Mouse (Mus musculus): ENCODE results near the gene Tmem206. TPM values are rescaled to one million over a fixed set of nuclear protein-coding genes. Genes with fewer than 3 reads are reported as not detected.

Gene Tmem206
- polyA plus RNA-seq, 1 experiment = 8.3 TPM

GRCm38 (mm10) chr1:191288762-191289161 is 37.0 kb upstream of the Tmem206 start:
- Histone ChIP-seq H3K27ac (ENCODE audit: control insufficient read depth, insufficient read depth, low read depth, low read length, poor library complexity) (no peak overlapping the region), H3K4me1 (ENCODE audit: control insufficient read depth, insufficient read depth, low read length) (no peaks in the 10 kb centered on the region), H3K4me3 (replicated peaks; ENCODE audit: control insufficient read depth, low read depth, low read length) (no peak overlapping the region)
- WGBS = 53% methylated on average over 8 of the region's 8 CpGs
- TF ChIP-seq CTCF (IDR thresholded peaks at IDR 0.05; ENCODE audit: control insufficient read depth, insufficient read depth, low read length) (peak; percentile 72), POLR2A (IDR thresholded peaks at IDR 0.05; ENCODE audit: borderline replicate concordance, control insufficient read depth, low read depth, low read length) (no peak)

GRCm38 (mm10) chr1:191292348-191292747 is 33.4 kb upstream of the Tmem206 start:
- WGBS = 72% methylated on average over 5 of the region's 5 CpGs

GRCm38 (mm10) chr1:191293051-191293450 is 32.7 kb upstream of the Tmem206 start:
- H3K4me1 ChIP-seq (ENCODE audit: control insufficient read depth, insufficient read depth, low read length) = no peaks in the 10 kb centered on the region
- H3K4me3 ChIP-seq (replicated peaks; ENCODE audit: control insufficient read depth, low read depth, low read length) = no peak overlapping the region
- no peak overlapping the region for H3K27ac ChIP-seq (ENCODE audit: control insufficient read depth, insufficient read depth, low read depth, low read length, poor library complexity)
- WGBS = 74% methylated on average over 2 of the region's 2 CpGs
- TF ChIP-seq CTCF (IDR thresholded peaks at IDR 0.05; ENCODE audit: control insufficient read depth, insufficient read depth, low read length) = no peak
- TF ChIP-seq POLR2A (IDR thresholded peaks at IDR 0.05; ENCODE audit: borderline replicate concordance, control insufficient read depth, low read depth, low read length) = no peak

More at GRCm38 (mm10) chr1:191292348-191292747, 33.4 kb upstream of the Tmem206 start:
- Histone ChIP-seq H3K27ac (ENCODE audit: control insufficient read depth, insufficient read depth, low read depth, low read length, poor library complexity) (no peak overlapping the region), H3K4me1 (ENCODE audit: control insufficient read depth, insufficient read depth, low read length) (no peaks in the 10 kb centered on the region), H3K4me3 (replicated peaks; ENCODE audit: control insufficient read depth, low read depth, low read length) (no peak overlapping the region)
- TF ChIP-seq CTCF (IDR thresholded peaks at IDR 0.05; ENCODE audit: control insufficient read depth, insufficient read depth, low read length) (no peak), POLR2A (IDR thresholded peaks at IDR 0.05; ENCODE audit: borderline replicate concordance, control insufficient read depth, low read depth, low read length) (no peak)

GRCm38 (mm10) chr1:191293996-191294795 is 31.5 kb upstream of the Tmem206 start:
- H3K4me1 ChIP-seq (ENCODE audit: control insufficient read depth, insufficient read depth, low read length) = no peaks in the 10 kb centered on the region
- H3K27ac ChIP-seq (ENCODE audit: control insufficient read depth, insufficient read depth, low read depth, low read length, poor library complexity) = no peak overlapping the region
- 73% methylated on average over 9 of the region's 9 CpGs for WGBS
- H3K4me3 ChIP-seq (replicated peaks; ENCODE audit: control insufficient read depth, low read depth, low read length) = no peak overlapping the region
- TF ChIP-seq POLR2A (IDR thresholded peaks at IDR 0.05; ENCODE audit: borderline replicate concordance, control insufficient read depth, low read depth, low read length) (no peak), CTCF (IDR thresholded peaks at IDR 0.05; ENCODE audit: control insufficient read depth, insufficient read depth, low read length) (no peak)

GRCm38 (mm10) chr1:191295784-191296183 is 29.9 kb upstream of the Tmem206 start:
- WGBS = 68% methylated on average over 3 of the region's 3 CpGs
- no peak for TF ChIP-seq CTCF (IDR thresholded peaks at IDR 0.05; ENCODE audit: control insufficient read depth, insufficient read depth, low read length)
- TF ChIP-seq POLR2A (IDR thresholded peaks at IDR 0.05; ENCODE audit: borderline replicate concordance, control insufficient read depth, low read depth, low read length) = no peak

GRCm38 (mm10) chr1:191296445-191296844 is 29.3 kb upstream of the Tmem206 start:
- H3K4me1 ChIP-seq (ENCODE audit: control insufficient read depth, insufficient read depth, low read length) = no peaks in the 10 kb centered on the region
- WGBS = 82% methylated on average over 5 of the region's 5 CpGs
- no peak overlapping the region for H3K27ac ChIP-seq (ENCODE audit: control insufficient read depth, insufficient read depth, low read depth, low read length, poor library complexity)

More at GRCm38 (mm10) chr1:191295784-191296183, 29.9 kb upstream of the Tmem206 start:
- Histone ChIP-seq H3K27ac (ENCODE audit: control insufficient read depth, insufficient read depth, low read depth, low read length, poor library complexity) (no peak overlapping the region), H3K4me3 (replicated peaks; ENCODE audit: control insufficient read depth, low read depth, low read length) (no peak overlapping the region), H3K4me1 (ENCODE audit: control insufficient read depth, insufficient read depth, low read length) (no peaks in the 10 kb centered on the region)

GRCm38 (mm10) chr1:191298304-191298703 is 27.4 kb upstream of the Tmem206 start:
- no peak overlapping the region for H3K27ac ChIP-seq (ENCODE audit: control insufficient read depth, insufficient read depth, low read depth, low read length, poor library complexity)
- WGBS = 83% methylated on average over 4 of the region's 4 CpGs
- H3K4me3 ChIP-seq (replicated peaks; ENCODE audit: control insufficient read depth, low read depth, low read length) = no peak overlapping the region
- TF ChIP-seq CTCF (IDR thresholded peaks at IDR 0.05; ENCODE audit: control insufficient read depth, insufficient read depth, low read length) = no peak
- H3K4me1 ChIP-seq (ENCODE audit: control insufficient read depth, insufficient read depth, low read length) = no peaks in the 10 kb centered on the region

More at GRCm38 (mm10) chr1:191296445-191296844, 29.3 kb upstream of the Tmem206 start:
- no peak overlapping the region for H3K4me3 ChIP-seq (replicated peaks; ENCODE audit: control insufficient read depth, low read depth, low read length)
- TF ChIP-seq CTCF (IDR thresholded peaks at IDR 0.05; ENCODE audit: control insufficient read depth, insufficient read depth, low read length) = no peak
- TF ChIP-seq POLR2A (IDR thresholded peaks at IDR 0.05; ENCODE audit: borderline replicate concordance, control insufficient read depth, low read depth, low read length) = no peak

- TF ChIP-seq POLR2A (IDR thresholded peaks at IDR 0.05; ENCODE audit: borderline replicate concordance, control insufficient read depth, low read depth, low read length) (no peak), CTCF (IDR thresholded peaks at IDR 0.05; ENCODE audit: control insufficient read depth, insufficient read depth, low read length) (peak; percentile 61)
- 54% methylated on average over 11 of the region's 11 CpGs for WGBS
- Histone ChIP-seq H3K4me3 (replicated peaks; ENCODE audit: control insufficient read depth, low read depth, low read length) (no peak overlapping the region), H3K4me1 (ENCODE audit: control insufficient read depth, insufficient read depth, low read length) (no peaks in the 10 kb centered on the region), H3K27ac (ENCODE audit: control insufficient read depth, insufficient read depth, low read depth, low read length, poor library complexity) (no peak overlapping the region)
These were observed 26.3 kb upstream of the Tmem206 start for GRCm38 (mm10) chr1:191299215-191299942.
